Mouse (Mus musculus): ENCODE measurements around the gene Mef2a. TPM values are rescaled to one million over a fixed set of nuclear protein-coding genes. Genes with fewer than 3 reads are reported as not detected.
"Not testable (repeated sequence)": the region's sequence is repeated elsewhere in the genome, so short reads cannot be mapped to it uniquely, and the experiment has no call there.

The Mef2a gene
- polyA plus RNA-seq, 2 experiments from 2014 or later, result 9.9 to 11.3 TPM

- ATAC-seq, result no peak
These were observed 3.0 kb downstream of the Mef2a start for GRCm38 (mm10) chr7:67369645-67370044.

GRCm38 (mm10) chr7:67368394-67368793, 4.3 kb downstream of the Mef2a start:
- no peak for ATAC-seq

GRCm38 (mm10) chr7:67360588-67360987, 12.1 kb downstream of the Mef2a start:
- ATAC-seq, result no peak

- ATAC-seq, result peak; percentile 71
These were observed 12.8 kb downstream of the Mef2a start for GRCm38 (mm10) chr7:67359863-67360262.

GRCm38 (mm10) chr7:67355870-67356269, 16.8 kb downstream of the Mef2a start:
- no peak for ATAC-seq

- ATAC-seq, result peak; percentile 90
These were observed 19.0 kb downstream of the Mef2a start for GRCm38 (mm10) chr7:67353667-67354066.

GRCm38 (mm10) chr7:67352989-67353388, 19.7 kb downstream of the Mef2a start:
- peak; percentile 35 for ATAC-seq

- ATAC-seq, result no peak
These were observed 28.2 kb downstream of the Mef2a start for GRCm38 (mm10) chr7:67344443-67344842.

GRCm38 (mm10) chr7:67342067-67342625, 30.5 kb downstream of the Mef2a start:
- ATAC-seq, result no peak

GRCm38 (mm10) chr7:67320359-67320758, 52.3 kb downstream of the Mef2a start:
- no peak for ATAC-seq

- no peak for ATAC-seq
These were observed 54.0 kb downstream of the Mef2a start for GRCm38 (mm10) chr7:67318697-67319096.

- no peak for ATAC-seq
These were observed 59.5 kb downstream of the Mef2a start for GRCm38 (mm10) chr7:67313200-67313599.

GRCm38 (mm10) chr7:67310151-67310550, 62.5 kb downstream of the Mef2a start:
- no peak for ATAC-seq

- ATAC-seq, result peak; percentile 53
These were observed 64.6 kb downstream of the Mef2a start for GRCm38 (mm10) chr7:67308102-67308501.

GRCm38 (mm10) chr7:67307078-67307477, 65.6 kb downstream of the Mef2a start:
- no peak for ATAC-seq

GRCm38 (mm10) chr7:67304937-67305336, 67.7 kb downstream of the Mef2a start:
- ATAC-seq, result no peak

- ATAC-seq, result no peak
These were observed 76.2 kb downstream of the Mef2a start for GRCm38 (mm10) chr7:67296419-67296818.

- no peak for ATAC-seq
These were observed 81.3 kb downstream of the Mef2a start for GRCm38 (mm10) chr7:67291356-67291755.

- ATAC-seq, result no peak
These were observed 85.2 kb downstream of the Mef2a start for GRCm38 (mm10) chr7:67287456-67287855.

GRCm38 (mm10) chr7:67283581-67283980, 89.1 kb downstream of the Mef2a start:
- no peak for ATAC-seq

GRCm38 (mm10) chr7:67270447-67270846, 102.2 kb downstream of the Mef2a start:
- ATAC-seq, result not testable (repeated sequence)

GRCm38 (mm10) chr7:67259828-67260563, 112.7 kb downstream of the Mef2a start:
- no peak for ATAC-seq

- ATAC-seq, result no peak
These were observed 126.6 kb downstream of the Mef2a start for GRCm38 (mm10) chr7:67246067-67246466.

GRCm38 (mm10) chr7:67245255-67245654, 127.4 kb downstream of the Mef2a start:
- ATAC-seq, result no peak
